Mouse (Mus musculus) liver, embryonic 14.5 days (tissue): ENCODE measurements at regions not wholly inside any gene's neighbourhood (a gene's known extent, or its start where the extent isn't known, plus 50 kb on each side); places are given as distances from the start of the nearest gene placed in this dataset.

Experiments
- CTCF ChIP-seq: IDR thresholded peaks from 2 replicates; pipeline ENCODE4 v1.5.1; 2016; ENCODE audit warnings: antibody characterized with exemption, low read depth, control low read depth
- EP300 ChIP-seq: IDR thresholded peaks from 2 replicates; pipeline ENCODE4 v1.6.1; 2016; ENCODE audit warnings: antibody characterized with exemption, low read depth

GRCm38 (mm10) chr16:72225157-72225880 is 82.8 kb upstream of the Robo1 start:
- no peak for TF ChIP-seq CTCF
- TF ChIP-seq EP300, result no peak
